Mouse (Mus musculus): ENCODE results near the gene Kif13a. TPM values are rescaled to one million over a fixed set of nuclear protein-coding genes. Genes with fewer than 3 reads are reported as not detected.

The Kif13a gene
- total and polyA plus RNA-seq, 3 experiments = 1.2 to 1.7 TPM; not detected in 1

GRCm38 (mm10) chr13:46715976-46716639, 213.6 kb downstream of the Kif13a start:
- no peaks in the 10 kb centered on the region for H3K9me3 ChIP-seq (replicated peaks; ENCODE audit: insufficient read depth, low read length)
- peaks cover 45 to 46% of the 10 kb centered on the region in 2 experiments for H3K36me3 ChIP-seq (ENCODE audit: control insufficient read depth in 1 of 2, insufficient read depth in 2 of 2, low read length in 2 of 2)

DNA sequence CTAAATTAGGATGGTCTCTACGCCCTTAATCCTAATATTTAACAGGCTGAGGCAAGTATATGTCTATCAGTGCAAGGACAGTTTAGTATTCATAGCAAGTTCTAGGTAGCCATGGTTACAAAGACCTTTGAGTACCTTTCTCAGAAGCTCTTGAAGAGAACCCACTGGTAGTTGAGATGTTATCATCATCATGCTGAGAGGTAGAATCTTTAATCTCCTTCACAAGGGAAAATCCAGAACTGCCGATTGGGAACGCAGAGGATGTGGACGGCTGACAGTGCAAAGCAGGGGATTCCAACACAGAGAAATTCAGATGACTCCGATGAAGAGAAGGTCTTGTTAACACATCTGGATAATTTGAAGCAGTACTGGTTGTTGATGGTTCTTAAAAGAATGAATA, 216.2 kb downstream of the Kif13a start:
- Histone ChIP-seq H3K27me3 (ENCODE audit: control insufficient read depth in 1 of 2, insufficient read depth in 2 of 2, low read length in 2 of 2) (no peaks in the 10 kb centered on the region), H3K4me1 (ENCODE audit: control insufficient read depth in 1 of 2, insufficient read depth in 2 of 2, low read length in 2 of 2) (peaks cover 0 to 6% of the 10 kb centered on the region in 2 experiments; a peak in 2 of 4 replicates), H3K36me3 (ENCODE audit: control insufficient read depth in 1 of 2, insufficient read depth in 2 of 2, low read length in 2 of 2) (peaks cover 30 to 64% of the 10 kb centered on the region in 2 experiments), H3K4me3 (ENCODE audit: control insufficient read depth in 1 of 2, insufficient read depth in 1 of 2, low read depth in 2 of 2, low read length in 2 of 2) (no peak overlapping the region), H3K27ac (ENCODE audit: control insufficient read depth, low read depth, low read length) (no peak overlapping the region), H3K9ac (ENCODE audit: control insufficient read depth, low read depth, low read length, poor library complexity, severe bottlenecking) (no peak overlapping the region), H3K9me3 (replicated peaks; ENCODE audit: insufficient read depth, low read length) (no peaks in the 10 kb centered on the region), H3K79me2 (ENCODE audit: control insufficient read depth, insufficient read depth, low read length, poor library complexity) (peaks cover 33% of the 10 kb centered on the region)
- no peak for DNase-seq (ENCODE audit: low read depth, low spot score)
- no peak for TF ChIP-seq POLR2A (IDR thresholded peaks at IDR 0.05; ENCODE audit: control insufficient read depth in 1 of 2, insufficient read depth in 1 of 2, low read depth in 1 of 2, low read length in 2 of 2, poor library complexity in 1 of 2)

More at GRCm38 (mm10) chr13:46715976-46716639, 213.6 kb downstream of the Kif13a start:
- DNase-seq (ENCODE audit: low read depth, low spot score) = peak; percentile 54
- peaks cover 4 to 6% of the 10 kb centered on the region in 2 experiments; a peak in 3 of 4 replicates for H3K4me1 ChIP-seq (ENCODE audit: control insufficient read depth in 1 of 2, insufficient read depth in 2 of 2, low read length in 2 of 2)
- no peak overlapping the region for H3K4me3 ChIP-seq (ENCODE audit: control insufficient read depth in 1 of 2, insufficient read depth in 1 of 2, low read depth in 2 of 2, low read length in 2 of 2)
- TF ChIP-seq TBP (IDR thresholded peaks at IDR 0.05; ENCODE audit: low read depth, low read length) = peak; percentile 17; the same call in 1 of the 2 replicates
- no peak for TF ChIP-seq SIN3A (IDR thresholded peaks at IDR 0.05; ENCODE audit: low read length)
- TF ChIP-seq ETS1 (IDR thresholded peaks at IDR 0.05; ENCODE audit: low read depth, low read length) = no peak
- TF ChIP-seq MAFK (IDR thresholded peaks at IDR 0.05; ENCODE audit: borderline replicate concordance, low read depth, low read length) = no peak
- no peak overlapping the region for H3K27ac ChIP-seq (ENCODE audit: control insufficient read depth, low read depth, low read length)
- H3K9ac ChIP-seq (ENCODE audit: control insufficient read depth, low read depth, low read length, poor library complexity, severe bottlenecking) = no peak overlapping the region
- H3K79me2 ChIP-seq (ENCODE audit: control insufficient read depth, insufficient read depth, low read length, poor library complexity) = peaks cover 51% of the 10 kb centered on the region
- no peaks in the 10 kb centered on the region for H3K27me3 ChIP-seq (ENCODE audit: control insufficient read depth in 1 of 2, insufficient read depth in 2 of 2, low read length in 2 of 2)

- Histone ChIP-seq H3K4me3 (ENCODE audit: control insufficient read depth in 1 of 2, insufficient read depth in 1 of 2, low read depth in 2 of 2, low read length in 2 of 2) (no peak overlapping the region), H3K4me1 (ENCODE audit: control insufficient read depth in 1 of 2, insufficient read depth in 2 of 2, low read length in 2 of 2) (no peaks in the 10 kb centered on the region), H3K27me3 (ENCODE audit: control insufficient read depth in 1 of 2, insufficient read depth in 2 of 2, low read length in 2 of 2) (no peaks in the 10 kb centered on the region), H3K27ac (ENCODE audit: control insufficient read depth, low read depth, low read length) (no peak overlapping the region), H3K79me2 (ENCODE audit: control insufficient read depth, insufficient read depth, low read length, poor library complexity) (peaks cover 3% of the 10 kb centered on the region; the same call in 1 of the 2 replicates), H3K9me3 (replicated peaks; ENCODE audit: insufficient read depth, low read length) (no peaks in the 10 kb centered on the region), H3K36me3 (ENCODE audit: control insufficient read depth in 1 of 2, insufficient read depth in 2 of 2, low read length in 2 of 2) (peaks cover 7 to 75% of the 10 kb centered on the region in 2 experiments), H3K9ac (ENCODE audit: control insufficient read depth, low read depth, low read length, poor library complexity, severe bottlenecking) (no peak overlapping the region)
- TF ChIP-seq TAL1 (IDR thresholded peaks at IDR 0.05; ENCODE audit: low read length) (no peak), TBP (IDR thresholded peaks at IDR 0.05; ENCODE audit: low read depth, low read length) (no peak), EP300 (IDR thresholded peaks at IDR 0.05; ENCODE audit: low read depth in 1 of 2, low read length in 2 of 2) (no peak), MEF2A (IDR thresholded peaks at IDR 0.05; ENCODE audit: extremely low read depth, insufficient replicate concordance, low read depth, low read length, poor library complexity, severe bottlenecking) (no peak), CTCF (IDR thresholded peaks at IDR 0.05 in 2 of 3, conservative IDR thresholded peaks at IDR 0.05 in 1 of 3; ENCODE audit: control insufficient read depth in 1 of 3, insufficient read depth in 1 of 3, low read depth in 2 of 3, low read length in 3 of 3, poor library complexity in 1 of 3, severe bottlenecking in 1 of 3) (peak; percentile 5 to 24 (median 14); a peak in 2 of 6 replicates), RAD21 (IDR thresholded peaks at IDR 0.05; ENCODE audit: low read depth, low read length) (peak; percentile 8), MAX (IDR thresholded peaks at IDR 0.05; ENCODE audit: low read length) (no peak)
- DNase-seq (ENCODE audit: low read depth, low spot score) = no peak
Observed at GRCm38 (mm10) chr13:46703138-46703537, 226.5 kb downstream of the Kif13a start.

Measured in MEL (cell line).